Mouse (Mus musculus): ENCODE measurements at regions not wholly inside any gene's neighbourhood (a gene's known extent, or its start where the extent isn't known, plus 50 kb on each side); places are given as distances from the start of the nearest gene placed in this dataset.

- Histone ChIP-seq H3K36me3 (ENCODE audit: control insufficient read depth, insufficient read depth, low read length, poor library complexity, severe bottlenecking) (no peaks in the 10 kb centered on the region), H3K4me1 (ENCODE audit: control insufficient read depth in 2 of 2, insufficient read depth in 2 of 2, low read length in 2 of 2, poor library complexity in 1 of 2) (no peaks in the 10 kb centered on the region), H3K4me3 (ENCODE audit: insufficient read depth in 1 of 2, low read depth in 1 of 2, low read length in 2 of 2, poor library complexity in 1 of 2, severe bottlenecking in 1 of 2) (no peak overlapping the region), H3K9me3 (ENCODE audit: control insufficient read depth, insufficient read depth, low read depth, low read length) (no peaks in the 10 kb centered on the region), H3K27ac (ENCODE audit: insufficient read depth, low read depth, low read length, poor library complexity, severe bottlenecking) (no peak overlapping the region), H3K9ac (ENCODE audit: insufficient read depth, low read depth, low read length, poor library complexity, severe bottlenecking) (no peak overlapping the region)
- DNase-seq (ENCODE audit: low read depth, low spot score): no peak
- no peak for TF ChIP-seq CHD2 (IDR thresholded peaks at IDR 0.05; ENCODE audit: low read depth, low read length)
- TF ChIP-seq ZC3H11A (IDR thresholded peaks at IDR 0.05; ENCODE audit: borderline replicate concordance, low read depth, low read length): no peak
- no peak for TF ChIP-seq MAFK (IDR thresholded peaks at IDR 0.05; ENCODE audit: insufficient read depth, low read depth, low read length)
- TF ChIP-seq ZNF384 (IDR thresholded peaks at IDR 0.05; ENCODE audit: low read depth, low read length): no peak
- TF ChIP-seq HCFC1 (IDR thresholded peaks at IDR 0.05; ENCODE audit: borderline replicate concordance, insufficient read depth, low read length): no peak
- in situ Hi-C loops (cut with MboI; ENCODE audit: low sequenced_read_pairs in 2 of 2, unreplicated experiment in 2 of 2): no loop called here
These were observed 233.0 kb downstream of the Phf14 start for GRCm38 (mm10) chr6:12140596-12140995.

GRCm38 (mm10) chr6:12145216-12145615 lies 237.6 kb downstream of the Phf14 start:
- TF ChIP-seq ZC3H11A (IDR thresholded peaks at IDR 0.05; ENCODE audit: borderline replicate concordance, low read depth, low read length) (no peak), HCFC1 (IDR thresholded peaks at IDR 0.05; ENCODE audit: borderline replicate concordance, insufficient read depth, low read length) (no peak), ZNF384 (IDR thresholded peaks at IDR 0.05; ENCODE audit: low read depth, low read length) (no peak), CHD2 (IDR thresholded peaks at IDR 0.05; ENCODE audit: low read depth, low read length) (no peak), MAFK (IDR thresholded peaks at IDR 0.05; ENCODE audit: insufficient read depth, low read depth, low read length) (no peak)
- Histone ChIP-seq H3K36me3 (ENCODE audit: control insufficient read depth, insufficient read depth, low read length, poor library complexity, severe bottlenecking) (no peaks in the 10 kb centered on the region), H3K27ac (ENCODE audit: insufficient read depth, low read depth, low read length, poor library complexity, severe bottlenecking) (no peak overlapping the region), H3K4me3 (ENCODE audit: insufficient read depth in 1 of 2, low read depth in 1 of 2, low read length in 2 of 2, poor library complexity in 1 of 2, severe bottlenecking in 1 of 2) (no peak overlapping the region), H3K9ac (ENCODE audit: insufficient read depth, low read depth, low read length, poor library complexity, severe bottlenecking) (no peak overlapping the region), H3K9me3 (ENCODE audit: control insufficient read depth, insufficient read depth, low read depth, low read length) (no peaks in the 10 kb centered on the region), H3K4me1 (ENCODE audit: control insufficient read depth in 2 of 2, insufficient read depth in 2 of 2, low read length in 2 of 2, poor library complexity in 1 of 2) (no peaks in the 10 kb centered on the region)
- in situ Hi-C loops (cut with MboI; ENCODE audit: low sequenced_read_pairs in 2 of 2, unreplicated experiment in 2 of 2): no loop called here
- no peak for DNase-seq (ENCODE audit: low read depth, low spot score)

GRCm38 (mm10) chr6:12150613-12151333 lies 243.2 kb downstream of the Phf14 start:
- in situ Hi-C loops (cut with MboI; ENCODE audit: low sequenced_read_pairs in 2 of 2, unreplicated experiment in 2 of 2): no loop called here
- DNase-seq (ENCODE audit: low read depth, low spot score): no peak

GRCm38 (mm10) chr6:12163971-12164370 lies 256.4 kb downstream of the Phf14 start:
- H3K36me3 ChIP-seq (ENCODE audit: control insufficient read depth, insufficient read depth, low read length, poor library complexity, severe bottlenecking): no peaks in the 10 kb centered on the region
- in situ Hi-C loops (cut with MboI; ENCODE audit: low sequenced_read_pairs in 2 of 2, unreplicated experiment in 2 of 2): no loop called here
- H3K9ac ChIP-seq (ENCODE audit: insufficient read depth, low read depth, low read length, poor library complexity, severe bottlenecking): no peak overlapping the region
- no peak overlapping the region for H3K27ac ChIP-seq (ENCODE audit: insufficient read depth, low read depth, low read length, poor library complexity, severe bottlenecking)
- TF ChIP-seq CHD2 (IDR thresholded peaks at IDR 0.05; ENCODE audit: low read depth, low read length) (no peak), ZNF384 (IDR thresholded peaks at IDR 0.05; ENCODE audit: low read depth, low read length) (no peak), MAFK (IDR thresholded peaks at IDR 0.05; ENCODE audit: insufficient read depth, low read depth, low read length) (no peak), ZC3H11A (IDR thresholded peaks at IDR 0.05; ENCODE audit: borderline replicate concordance, low read depth, low read length) (no peak), HCFC1 (IDR thresholded peaks at IDR 0.05; ENCODE audit: borderline replicate concordance, insufficient read depth, low read length) (no peak)
- H3K4me3 ChIP-seq (ENCODE audit: insufficient read depth in 1 of 2, low read depth in 1 of 2, low read length in 2 of 2, poor library complexity in 1 of 2, severe bottlenecking in 1 of 2): no peak overlapping the region
- no peaks in the 10 kb centered on the region for H3K9me3 ChIP-seq (ENCODE audit: control insufficient read depth, insufficient read depth, low read depth, low read length)
- H3K4me1 ChIP-seq (ENCODE audit: control insufficient read depth in 2 of 2, insufficient read depth in 2 of 2, low read length in 2 of 2, poor library complexity in 1 of 2): no peaks in the 10 kb centered on the region
- no peak for DNase-seq (ENCODE audit: low read depth, low spot score)

More at GRCm38 (mm10) chr6:12150613-12151333, 243.2 kb downstream of the Phf14 start:
- Histone ChIP-seq H3K4me1 (ENCODE audit: control insufficient read depth in 2 of 2, insufficient read depth in 2 of 2, low read length in 2 of 2, poor library complexity in 1 of 2) (no peaks in the 10 kb centered on the region), H3K4me3 (ENCODE audit: insufficient read depth in 1 of 2, low read depth in 1 of 2, low read length in 2 of 2, poor library complexity in 1 of 2, severe bottlenecking in 1 of 2) (no peak overlapping the region), H3K27ac (ENCODE audit: insufficient read depth, low read depth, low read length, poor library complexity, severe bottlenecking) (no peak overlapping the region), H3K36me3 (ENCODE audit: control insufficient read depth, insufficient read depth, low read length, poor library complexity, severe bottlenecking) (no peaks in the 10 kb centered on the region), H3K9me3 (ENCODE audit: control insufficient read depth, insufficient read depth, low read depth, low read length) (no peaks in the 10 kb centered on the region), H3K9ac (ENCODE audit: insufficient read depth, low read depth, low read length, poor library complexity, severe bottlenecking) (no peak overlapping the region)
- no peak for TF ChIP-seq HCFC1 (IDR thresholded peaks at IDR 0.05; ENCODE audit: borderline replicate concordance, insufficient read depth, low read length)
- TF ChIP-seq CHD2 (IDR thresholded peaks at IDR 0.05; ENCODE audit: low read depth, low read length): no peak
- no peak for TF ChIP-seq ZNF384 (IDR thresholded peaks at IDR 0.05; ENCODE audit: low read depth, low read length)
- TF ChIP-seq ZC3H11A (IDR thresholded peaks at IDR 0.05; ENCODE audit: borderline replicate concordance, low read depth, low read length): no peak
- no peak for TF ChIP-seq MAFK (IDR thresholded peaks at IDR 0.05; ENCODE audit: insufficient read depth, low read depth, low read length)

Measured in ES-E14 (cell line).